Mouse (Mus musculus) ES-E14 (cell line): ENCODE results near the gene Cfap77. TPM values are rescaled to one million over a fixed set of nuclear protein-coding genes. Genes with fewer than 3 reads are reported as not detected.
"Not testable (repeated sequence)": the region's sequence is repeated elsewhere in the genome, so short reads cannot be mapped to it uniquely, and the experiment has no call there.

Experiments used
- DNase-seq: peaks from one replicate; pipeline ENCODE4 v3.0.0-alpha.2; 2013; ENCODE audit warnings: low read depth, low spot score
- H3K27ac ChIP-seq: 2 replicates; pipeline ENCODE4 v1.5.1; 2012; ENCODE audit warnings: low read depth, mild to moderate bottlenecking, low read length, moderate library complexity, mixed read lengths; ENCODE audit not compliant: poor library complexity, insufficient read depth, severe bottlenecking
- H3K36me3 ChIP-seq: 2 replicates; pipeline ENCODE4 v1.6.1; 2012; ENCODE audit warnings: mild to moderate bottlenecking, low read length, moderate library complexity, mixed read lengths; ENCODE audit not compliant: control insufficient read depth, poor library complexity, insufficient read depth, severe bottlenecking
- H3K4me1 ChIP-seq, 2 experiments: fragments of 150-350 bp in 1 of 2; sonication (generic) in 1 of 2; 2 replicates each; pipeline ENCODE4 v1.6.1; 2012; ENCODE audit warnings: low read length in 2 of 2, mild to moderate bottlenecking in 1 of 2, mixed read lengths in 1 of 2; ENCODE audit not compliant: control insufficient read depth in 2 of 2, insufficient read depth in 2 of 2, poor library complexity in 1 of 2
- H3K4me3 ChIP-seq, 2 experiments: fragments of 150-350 bp in 1 of 2; sonication (generic) in 1 of 2; 2 replicates each; pipeline ENCODE4 v1.5.1; 2012; ENCODE audit warnings: low read length in 2 of 2, low read depth in 1 of 2, mild to moderate bottlenecking in 1 of 2, mixed read lengths in 1 of 2; ENCODE audit not compliant: insufficient read depth in 1 of 2, poor library complexity in 1 of 2, severe bottlenecking in 1 of 2
- H3K9ac ChIP-seq: 2 replicates; pipeline ENCODE4 v1.6.1; 2012; ENCODE audit warnings: low read depth, mild to moderate bottlenecking, low read length, mixed read lengths; ENCODE audit not compliant: poor library complexity, insufficient read depth, severe bottlenecking
- H3K9me3 ChIP-seq: fragments of 150-350 bp; sonication (generic); 2 replicates; pipeline ENCODE4 v1.6.1; 2012; ENCODE audit warnings: low read depth, mild to moderate bottlenecking, low read length; ENCODE audit not compliant: control insufficient read depth, insufficient read depth
- CHD2 ChIP-seq: IDR thresholded peaks from 2 replicates; pipeline ENCODE4 v1.6.1; 2014; ENCODE audit warnings: mild to moderate bottlenecking, low read depth, low read length, inconsistent platforms
- HCFC1 ChIP-seq: IDR thresholded peaks from 2 replicates; pipeline ENCODE4 v1.6.1; 2012; ENCODE audit warnings: low read length, inconsistent platforms, borderline replicate concordance; ENCODE audit not compliant: insufficient read depth
- MAFK ChIP-seq: IDR thresholded peaks from 2 replicates; pipeline ENCODE4 v1.6.1; 2014; ENCODE audit warnings: mild to moderate bottlenecking, low read depth, low read length, inconsistent platforms; ENCODE audit not compliant: insufficient read depth
- ZC3H11A ChIP-seq: IDR thresholded peaks from 2 replicates; pipeline ENCODE4 v1.6.1; 2012; ENCODE audit warnings: low read depth, mild to moderate bottlenecking, inconsistent platforms, low read length, borderline replicate concordance
- ZNF384 ChIP-seq: IDR thresholded peaks from 2 replicates; pipeline ENCODE4 v1.6.1; 2012; ENCODE audit warnings: low read depth, low read length, inconsistent platforms
- in situ Hi-C, 2 experiments: fragments of 600-800 bp; cut with MboI; formaldehyde crosslinking; loops; one replicate each; pipeline ENCODE4 v1.15.1; 2025; ENCODE audit warnings: low sequenced_read_pairs in 2 of 2, inconsistent platforms in 1 of 2; ENCODE audit not compliant: unreplicated experiment in 2 of 2
- total RNA-seq: library from RNA; depleted of rRNA; stranded (reverse); fragments of 300-350 nt; gene quantifications from 2 replicates; pipeline ENCODE4 v1.2.3, GENCODE M21; 2012; rRNA removed

The Cfap77 gene
- total RNA-seq, result 1.0 and 2.6 TPM in 2 replicates

- TF ChIP-seq ZC3H11A, result no peak
- 0 out of 2 replicates have a peak, but pooled peaks have one; percentile 48 for TF ChIP-seq HCFC1
- no peaks in the 10 kb centered on the region for H3K4me1 ChIP-seq
- in situ Hi-C loops, result loop anchor here (5.0 to 10.0 kb wide), 3 partner anchors 130 to 300 kb away; no protein-coding TSS in a partner anchor
- H3K4me3 ChIP-seq, result peak within 1 kb of the TSS; percentile 65 to 79
- H3K36me3 ChIP-seq, result no peaks in the 10 kb centered on the region
- no peak within 1 kb of the TSS for H3K27ac ChIP-seq
- H3K9me3 ChIP-seq, result no peaks in the 10 kb centered on the region
- H3K9ac ChIP-seq, result peak within 1 kb of the TSS; percentile 75
- DNase-seq, result peak; percentile 81
Measured at GRCm38 (mm10) chr2:29054991-29055390, at the start of gene Cfap77. Gene Cfap77, minus strand, starts transcription at chr2:29055066.

DNA sequence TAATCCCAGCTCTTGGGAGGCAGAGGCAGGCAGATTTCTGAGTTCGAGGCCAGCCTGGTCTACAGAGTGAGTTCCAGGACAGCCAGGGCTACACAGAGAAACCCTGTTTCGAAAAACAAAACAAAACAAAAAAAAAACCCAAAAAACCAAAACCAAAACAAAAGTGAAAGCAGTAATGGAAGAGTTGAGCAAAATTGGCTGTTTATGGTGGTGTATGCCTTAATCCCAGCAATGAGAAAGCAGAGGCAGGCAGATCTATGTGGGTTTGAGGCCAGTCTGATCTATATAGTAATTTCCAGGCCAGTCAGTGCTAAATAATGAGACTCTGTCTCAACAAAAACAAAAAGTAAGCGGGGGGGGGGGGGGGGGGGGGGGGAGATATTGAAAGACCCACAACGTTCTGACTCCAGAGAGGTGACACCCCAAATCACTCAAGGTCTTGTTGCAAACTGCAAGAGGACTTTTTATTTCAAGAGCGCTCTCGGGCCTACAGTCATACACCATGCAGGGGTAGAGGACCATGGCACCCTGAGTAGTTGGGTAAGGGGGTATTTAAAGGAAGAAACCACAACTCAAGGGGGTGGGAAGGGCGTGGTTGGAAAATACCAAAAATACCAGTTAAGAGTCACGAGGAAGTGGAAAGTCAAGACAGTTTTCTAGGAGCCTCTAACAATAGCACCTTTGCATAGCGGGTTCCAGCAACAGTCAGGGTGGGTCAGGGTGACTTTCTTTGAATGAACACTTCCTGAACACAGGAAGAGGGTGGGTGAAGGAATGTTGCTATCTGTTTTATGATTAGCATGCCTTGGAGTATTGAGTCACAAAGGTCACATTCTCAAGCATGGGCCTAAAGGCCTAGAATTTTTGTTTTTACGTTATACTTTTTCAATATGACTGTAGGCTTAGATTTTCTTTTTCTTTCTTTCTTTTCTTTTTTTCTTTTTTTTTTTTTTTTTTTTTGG lies 47.8 kb upstream of the Cfap77 start:
- in situ Hi-C loops, H3K27ac ChIP-seq, H3K4me1 ChIP-seq, H3K4me3 ChIP-seq, DNase-seq, H3K36me3 ChIP-seq, H3K9ac ChIP-seq, H3K9me3 ChIP-seq: not testable (repeated sequence)

- Histone ChIP-seq H3K27ac (peak overlapping the region; percentile 97), H3K4me1 (peaks cover 5 to 6% of the 10 kb centered on the region in 2 experiments; a peak in 3 of 4 replicates), H3K36me3 (no peaks in the 10 kb centered on the region), H3K9me3 (no peaks in the 10 kb centered on the region), H3K9ac (peak overlapping the region; percentile 74; the same call in 1 of the 2 replicates), H3K4me3 (no peak overlapping the region)
- no peak for TF ChIP-seq ZC3H11A
- peak; percentile 95 for TF ChIP-seq ZNF384
- TF ChIP-seq MAFK, result peak; percentile 50; the same call in 1 of the 2 replicates
- no peak for TF ChIP-seq HCFC1
- no peak for TF ChIP-seq CHD2
- DNase-seq, result no peak
- in situ Hi-C loops, result no loop called here
Measured at GRCm38 (mm10) chr2:29100822-29101534, 46.1 kb upstream of the Cfap77 start.

- no peak for DNase-seq
- Histone ChIP-seq H3K9me3 (no peaks in the 10 kb centered on the region), H3K9ac (peak overlapping the region; percentile 92), H3K36me3 (no peaks in the 10 kb centered on the region), H3K4me3 (peak overlapping the region; percentile 66 to 76), H3K27ac (peak overlapping the region; percentile 97), H3K4me1 (peaks cover 6 to 12% of the 10 kb centered on the region in 2 experiments)
- TF ChIP-seq HCFC1 (no peak), ZNF384 (no peak), ZC3H11A (no peak), CHD2 (no peak), MAFK (no peak)
- in situ Hi-C loops, result no loop called here
Measured at GRCm38 (mm10) chr2:29099646-29100045, 44.8 kb upstream of the Cfap77 start.
